Comparison of ENCODE assay signal across 9 mouse cellular contexts in genomic region chr5:125057555-125058266, GRCm38 (mm10). TPM values are rescaled to one million over a fixed set of nuclear protein-coding genes. Genes with fewer than 3 reads are reported as not detected.
DNase-seq lines count a peak whose midpoint lies in the region; ATAC-seq and TF ChIP-seq lines count a peak whose summit lies in the region.
"Had no signal": no experiment of that assay in that cellular context is flagged by ENCODE, and none has a peak within 500 bp of the region (broad histone marks: within the 10 kb centered on the region; RNA-seq: fewer than 3 reads in every experiment).

No protein-coding gene starts in this region.

- 13% methylated on average over 29 of the region's 29 CpGs for WGBS in hindbrain, postnatal 0 days
- 23% methylated on average over 29 of the region's 29 CpGs for WGBS in stomach, embryonic 14.5 days

- peaks cover 67% of the 10 kb centered on the region for H3K4me1 ChIP-seq in erythroblast, embryonic 14.5 days (ENCODE audit: control insufficient read depth)
- H3K4me1 ChIP-seq in brown adipose tissue, adult 24 weeks (ENCODE audit: control insufficient read depth, insufficient read depth, insufficient read length, low read length) = peaks cover 28% of the 10 kb centered on the region
- peaks cover 43% of the 10 kb centered on the region for H3K4me1 ChIP-seq in hindbrain, postnatal 0 days (ENCODE audit: insufficient read depth, low read length)
- peaks cover 46% of the 10 kb centered on the region for H3K4me1 ChIP-seq in stomach, embryonic 14.5 days (ENCODE audit: control insufficient read depth, insufficient read depth, low read length)

- H3K9me3 ChIP-seq in erythroblast, embryonic 14.5 days (ENCODE audit: control insufficient read depth, low read length) = no peaks in the 10 kb centered on the region; the same call in 1 of the 2 replicates
- no peaks in the 10 kb centered on the region for H3K9me3 ChIP-seq in hindbrain, postnatal 0 days (ENCODE audit: low read length)
- H3K9me3 ChIP-seq in stomach, embryonic 14.5 days (ENCODE audit: control insufficient read depth, low read depth, low read length) = no peaks in the 10 kb centered on the region

- no peak for ATAC-seq in erythroblast, adult 5-6 weeks (replicated peaks; ENCODE audit: low FRiP score, poor library complexity, severe bottlenecking)
- peak; percentile 39 for ATAC-seq in hindbrain, postnatal 0 days
- peak; percentile 28; the same call in 1 of the 2 replicates for ATAC-seq in stomach, embryonic 14.5 days (ENCODE audit: insufficient number of reproducible peaks, insufficient read depth, low FRiP score, low read depth)

- peak overlapping the region; percentile 55 for H3K4me2 ChIP-seq in hindbrain, postnatal 0 days (ENCODE audit: low read depth, low read length)
- H3K4me2 ChIP-seq in stomach, embryonic 14.5 days (replicated peaks; ENCODE audit: low read depth, low read length) = peak overlapping the region; percentile 43

- peak overlapping the region; percentile 46 for H3K9ac ChIP-seq in hindbrain, postnatal 0 days (replicated peaks; ENCODE audit: low read length)
- H3K9ac ChIP-seq in stomach, embryonic 14.5 days (replicated peaks; ENCODE audit: low read depth, low read length) = 0 out of 2 replicates have a peak overlapping the region, but pooled peaks have one; percentile 4

- peak overlapping the region; percentile 74 for H3K27ac ChIP-seq in brown adipose tissue, adult 24 weeks (replicated peaks; ENCODE audit: low read depth, low read length)
- peak overlapping the region; percentile 83 for H3K27ac ChIP-seq in hindbrain, postnatal 0 days
- H3K27ac ChIP-seq in stomach, embryonic 14.5 days (ENCODE audit: low read length) = peak overlapping the region; percentile 81

- intact Hi-C loops in gastrocnemius, postnatal 36 days (cut with DNase I) = no loop called here
- intact Hi-C loops in left cerebral cortex, postnatal 36 days (cut with DNase I) = loop anchor here (5.0 kb wide), 2 partner anchors 120 to 210 kb away; partner anchors contain the start of gene Ncor2

- H3K36me3 ChIP-seq in erythroblast, embryonic 14.5 days (ENCODE audit: control insufficient read depth) = peaks cover 28% of the 10 kb centered on the region
- no peaks in the 10 kb centered on the region; the same call in 1 of the 2 replicates for H3K36me3 ChIP-seq in hindbrain, postnatal 0 days (ENCODE audit: insufficient read depth, low read length)
- H3K36me3 ChIP-seq in stomach, embryonic 14.5 days (ENCODE audit: control insufficient read depth, insufficient read depth, low read length) = peaks cover 22% of the 10 kb centered on the region

- H3K4me3 ChIP-seq in erythroblast, embryonic 14.5 days (replicated peaks) = peak overlapping the region; percentile 45
- peak overlapping the region; percentile 69 for H3K4me3 ChIP-seq in brown adipose tissue, adult 24 weeks (ENCODE audit: insufficient read depth, low read depth, low read length)
- H3K4me3 ChIP-seq in hindbrain, postnatal 0 days (ENCODE audit: low read length) = peak overlapping the region; percentile 31
- H3K4me3 ChIP-seq in stomach, embryonic 14.5 days (ENCODE audit: low read depth, low read length) = peak overlapping the region; percentile 16; the same call in 1 of the 2 replicates

- peaks cover 38% of the 10 kb centered on the region for H3K27me3 ChIP-seq in erythroblast, embryonic 14.5 days (ENCODE audit: control insufficient read depth)
- no peaks in the 10 kb centered on the region for H3K27me3 ChIP-seq in hindbrain, postnatal 0 days (ENCODE audit: insufficient read depth, low read length)
- no peaks in the 10 kb centered on the region for H3K27me3 ChIP-seq in stomach, embryonic 14.5 days (ENCODE audit: control insufficient read depth, insufficient read depth, low read length)

- peak; percentile 48 to 53 for DNase-seq in gastrocnemius, postnatal 36 days
- no peak for DNase-seq in hindbrain, postnatal 0 days (ENCODE audit: low spot score)
- peak; percentile 78 for DNase-seq in lung, postnatal 10 days
- DNase-seq in left cerebral cortex, postnatal 36 days (ENCODE audit: low spot score in 2 of 2) = no peak

- no peak for TF ChIP-seq CTCF in hindbrain, postnatal 0 days (IDR thresholded peaks at IDR 0.05; ENCODE audit: low read depth)

RNA-seq across cellular contexts. Expression of gene Rflna, which starts 54.7 kb away (rescaled TPM):
- 0.02 TPM in 1 of 2 replicates, not detected in the other for polyA plus RNA-seq in erythroblast, embryonic 14.5 days (2012)
- total RNA-seq in erythroblast, adult 5-6 weeks (2015; ENCODE audit: low replicate concordance) = not detected in 2 replicates
- total RNA-seq in erythroblast, adult 5-6 weeks (2017; ENCODE audit: low replicate concordance) = not detected in 2 replicates
- polyA plus RNA-seq in brown adipose tissue, adult 24 weeks (2012; ENCODE audit: insufficient read depth, insufficient read length, missing spikeins) = not detected in 2 replicates
- total RNA-seq in gastrocnemius, postnatal 36 days (2021) = under 1 TPM in 1 of 2 experiments, not detected in 1; 0.15 TPM
- 9.8 and 14.2 TPM in 2 replicates for total RNA-seq in hindbrain, postnatal 0 days (2014; rRNA removed)
- polyA plus RNA-seq in hindbrain, postnatal 0 days (2015; fragmentation: Nextera tagmentation; extraction: Ambion mirVana) = 7.4 and 7.5 TPM in 2 replicates
- 3.7 and 5.0 TPM in 2 replicates for polyA plus RNA-seq in stomach, embryonic 14.5 days (2014; fragmentation: Nextera tagmentation; extraction: Ambion mirVana)
- 1 to 10 TPM in 1 of 2 experiments, under 1 TPM in 1; 0.44 to 2.5 TPM for total RNA-seq in left cerebral cortex, postnatal 36 days (2021)
- total RNA-seq: MEL had no signal

Comparison
In these comparisons a context has a peak if more than half of its experiments do, and no peak if none do; other contexts are left out.
1. H3K4me3 ChIP-seq: peak in every context shown above with its lines; median percentile 69 in brown adipose tissue, adult 24 weeks; 45 in erythroblast, embryonic 14.5 days; 31 in hindbrain, postnatal 0 days; 16 in stomach, embryonic 14.5 days.
2. DNase-seq: peak in gastrocnemius, postnatal 36 days (2 of 2) and lung, postnatal 10 days (single experiment); none in hindbrain, postnatal 0 days (single experiment) and left cerebral cortex, postnatal 36 days (0 of 2).
3. Peak in every context shown above with its lines, with median percentiles within 50 percentile points of each other: H3K27ac ChIP-seq.